Mouse (Mus musculus) heart, adult 9 months (tissue): ENCODE data around the gene Marc1.
A peak's percentile ranks its signal among the peaks of the same experiment; 100 is the strongest.

Source experiments
- DNase-seq, 2 experiments: peaks; one replicate each; pipeline ENCODE4 v3.0.0; 2022; ENCODE audit warnings: low spot score in 2 of 2

The Marc1 gene

GRCm38 (mm10) chr1:184762941-184763340 lies 48.2 kb downstream of the Marc1 start:
- DNase-seq, result no peak

- no peak for DNase-seq
Observed at GRCm38 (mm10) chr1:184761988-184762387, 49.1 kb downstream of the Marc1 start.

- DNase-seq, result no peak
Observed at GRCm38 (mm10) chr1:184752671-184753070, 58.4 kb downstream of the Marc1 start.

GRCm38 (mm10) chr1:184750114-184750664 lies 60.9 kb downstream of the Marc1 start:
- DNase-seq, result no peak

GRCm38 (mm10) chr1:184748692-184749152 lies 62.4 kb downstream of the Marc1 start:
- DNase-seq, result peak; percentile 85 to 90

GRCm38 (mm10) chr1:184737876-184738479 lies 73.1 kb downstream of the Marc1 start:
- peak; percentile 54 to 68 for DNase-seq

- no peak for DNase-seq
Observed at GRCm38 (mm10) chr1:184737228-184737627, 73.9 kb downstream of the Marc1 start.
